Mouse (Mus musculus): ENCODE data around the gene Tm9sf4. TPM values are rescaled to one million over a fixed set of nuclear protein-coding genes. Genes with fewer than 3 reads are reported as not detected.
A peak's percentile ranks its signal among the peaks of the same experiment; 100 is the strongest.

Tm9sf4 gene
- polyA plus RNA-seq, 1 experiment from 2014 or later: 65.4 TPM

GRCm38 (mm10) chr2:153149742-153150141 lies 11.4 kb upstream of the Tm9sf4 start:
- Histone ChIP-seq H3K4me2 (no peak overlapping the region), H3K27me3 (replicated peaks; ENCODE audit: control insufficient read depth, insufficient read depth, low read length) (peaks cover 10% of the 10 kb centered on the region), H3K9me3 (ENCODE audit: control insufficient read depth, low read length) (no peaks in the 10 kb centered on the region), H3K27ac (ENCODE audit: low read depth, low read length) (no peak overlapping the region), H3K4me1 (replicated peaks; ENCODE audit: control insufficient read depth, insufficient read depth, low read length) (no peaks in the 10 kb centered on the region), H3K36me3 (ENCODE audit: control insufficient read depth, insufficient read depth, low read length) (no peaks in the 10 kb centered on the region), H3K9ac (ENCODE audit: low read depth, low read length) (no peak overlapping the region), H3K4me3 (ENCODE audit: low read depth, low read length) (no peak overlapping the region)
- WGBS: 78% methylated on average over 3 of the region's 3 CpGs
- DNase-seq (ENCODE audit: low spot score) (no peak), ATAC-seq (replicated peaks; ENCODE audit: low FRiP score) (no peak)

- 66% methylated on average over 7 of the region's 7 CpGs for WGBS
- no peak overlapping the region for H3K27ac ChIP-seq (ENCODE audit: low read depth, low read length)
These were observed 10.1 kb upstream of the Tm9sf4 start for GRCm38 (mm10) chr2:153151026-153151425.

GRCm38 (mm10) chr2:153151926-153152665 lies 9.0 kb upstream of the Tm9sf4 start:
- Histone ChIP-seq H3K27ac (ENCODE audit: low read depth, low read length) (no peak overlapping the region), H3K27me3 (replicated peaks; ENCODE audit: control insufficient read depth, insufficient read depth, low read length) (peaks cover 10% of the 10 kb centered on the region), H3K4me2 (no peak overlapping the region), H3K9me3 (ENCODE audit: control insufficient read depth, low read length) (no peaks in the 10 kb centered on the region), H3K4me1 (replicated peaks; ENCODE audit: control insufficient read depth, insufficient read depth, low read length) (no peaks in the 10 kb centered on the region), H3K4me3 (ENCODE audit: low read depth, low read length) (no peak overlapping the region), H3K9ac (ENCODE audit: low read depth, low read length) (no peak overlapping the region), H3K36me3 (ENCODE audit: control insufficient read depth, insufficient read depth, low read length) (no peaks in the 10 kb centered on the region)
- WGBS: 50% methylated on average over 8 of the region's 8 CpGs
- ATAC-seq (replicated peaks; ENCODE audit: low FRiP score) (no peak), DNase-seq (ENCODE audit: low spot score) (no peak)

More at GRCm38 (mm10) chr2:153151026-153151425, 10.1 kb upstream of the Tm9sf4 start:
- Histone ChIP-seq H3K9me3 (ENCODE audit: control insufficient read depth, low read length) (no peaks in the 10 kb centered on the region), H3K36me3 (ENCODE audit: control insufficient read depth, insufficient read depth, low read length) (no peaks in the 10 kb centered on the region), H3K4me1 (replicated peaks; ENCODE audit: control insufficient read depth, insufficient read depth, low read length) (no peaks in the 10 kb centered on the region), H3K27me3 (replicated peaks; ENCODE audit: control insufficient read depth, insufficient read depth, low read length) (peaks cover 10% of the 10 kb centered on the region), H3K4me3 (ENCODE audit: low read depth, low read length) (no peak overlapping the region), H3K9ac (ENCODE audit: low read depth, low read length) (no peak overlapping the region), H3K4me2 (no peak overlapping the region)
- DNase-seq (ENCODE audit: low spot score): no peak
- no peak for ATAC-seq (replicated peaks; ENCODE audit: low FRiP score)

- Histone ChIP-seq H3K27ac (ENCODE audit: low read depth, low read length) (no peak overlapping the region), H3K27me3 (replicated peaks; ENCODE audit: control insufficient read depth, insufficient read depth, low read length) (peaks cover 10% of the 10 kb centered on the region), H3K4me2 (no peak overlapping the region), H3K36me3 (ENCODE audit: control insufficient read depth, insufficient read depth, low read length) (no peaks in the 10 kb centered on the region), H3K4me3 (ENCODE audit: low read depth, low read length) (no peak overlapping the region), H3K9ac (ENCODE audit: low read depth, low read length) (no peak overlapping the region), H3K9me3 (ENCODE audit: control insufficient read depth, low read length) (no peaks in the 10 kb centered on the region), H3K4me1 (replicated peaks; ENCODE audit: control insufficient read depth, insufficient read depth, low read length) (no peaks in the 10 kb centered on the region)
- ATAC-seq (replicated peaks; ENCODE audit: low FRiP score) (no peak), DNase-seq (ENCODE audit: low spot score) (no peak)
- 73% methylated on average over 4 of the region's 4 CpGs for WGBS
These were observed 8.1 kb upstream of the Tm9sf4 start for GRCm38 (mm10) chr2:153153033-153153450.

- 79% methylated on average over 2 of the region's 3 CpGs for WGBS
- no peak for ATAC-seq (replicated peaks; ENCODE audit: low FRiP score)
These were observed 3.8 kb upstream of the Tm9sf4 start for GRCm38 (mm10) chr2:153157270-153157669.

GRCm38 (mm10) chr2:153160133-153160532 lies 970 bp upstream of the Tm9sf4 start:
- WGBS: 72% methylated on average over 5 of the region's 5 CpGs
- ATAC-seq (replicated peaks; ENCODE audit: low FRiP score) (no peak), DNase-seq (ENCODE audit: low spot score) (no peak)
- H3K36me3 ChIP-seq (ENCODE audit: control insufficient read depth, insufficient read depth, low read length): no peaks in the 10 kb centered on the region
- no peaks in the 10 kb centered on the region for H3K9me3 ChIP-seq (ENCODE audit: control insufficient read depth, low read length)
- H3K27ac ChIP-seq (ENCODE audit: low read depth, low read length): no peak overlapping the region
- no peak overlapping the region for H3K4me3 ChIP-seq (ENCODE audit: low read depth, low read length)
- peaks cover 2% of the 10 kb centered on the region; the same call in 1 of the 2 replicates for H3K4me1 ChIP-seq (replicated peaks; ENCODE audit: control insufficient read depth, insufficient read depth, low read length)
- H3K27me3 ChIP-seq (replicated peaks; ENCODE audit: control insufficient read depth, insufficient read depth, low read length): no peaks in the 10 kb centered on the region
- no peak overlapping the region for H3K4me2 ChIP-seq
- no peak overlapping the region for H3K9ac ChIP-seq (ENCODE audit: low read depth, low read length)

More at GRCm38 (mm10) chr2:153157270-153157669, 3.8 kb upstream of the Tm9sf4 start:
- no peaks in the 10 kb centered on the region for H3K36me3 ChIP-seq (ENCODE audit: control insufficient read depth, insufficient read depth, low read length)
- no peak overlapping the region for H3K4me2 ChIP-seq
- no peaks in the 10 kb centered on the region for H3K4me1 ChIP-seq (replicated peaks; ENCODE audit: control insufficient read depth, insufficient read depth, low read length)
- no peaks in the 10 kb centered on the region for H3K9me3 ChIP-seq (ENCODE audit: control insufficient read depth, low read length)
- no peak overlapping the region for H3K4me3 ChIP-seq (ENCODE audit: low read depth, low read length)
- DNase-seq (ENCODE audit: low spot score): no peak
- no peak overlapping the region for H3K27ac ChIP-seq (ENCODE audit: low read depth, low read length)
- H3K9ac ChIP-seq (ENCODE audit: low read depth, low read length): no peak overlapping the region
- H3K27me3 ChIP-seq (replicated peaks; ENCODE audit: control insufficient read depth, insufficient read depth, low read length): peaks cover under 1% of the 10 kb centered on the region; the same call in 1 of the 2 replicates

- Histone ChIP-seq H3K27me3 (replicated peaks; ENCODE audit: control insufficient read depth, insufficient read depth, low read length) (no peaks in the 10 kb centered on the region), H3K4me1 (replicated peaks; ENCODE audit: control insufficient read depth, insufficient read depth, low read length) (peaks cover 11% of the 10 kb centered on the region), H3K36me3 (ENCODE audit: control insufficient read depth, insufficient read depth, low read length) (0 out of 2 replicates have a peak, but pooled peaks cover 2% of the 10 kb centered on the region), H3K9ac (ENCODE audit: low read depth, low read length) (peak overlapping the region; percentile 82), H3K9me3 (ENCODE audit: control insufficient read depth, low read length) (no peaks in the 10 kb centered on the region), H3K27ac (ENCODE audit: low read depth, low read length) (peak overlapping the region; percentile 80), H3K4me3 (ENCODE audit: low read depth, low read length) (peak overlapping the region; percentile 75), H3K4me2 (peak overlapping the region; percentile 69)
- 1% methylated on average over 16 of the region's 16 CpGs for WGBS
- DNase-seq (ENCODE audit: low spot score) (no peak), ATAC-seq (replicated peaks; ENCODE audit: low FRiP score) (peak; percentile 57)
These were observed 579 bp downstream of the Tm9sf4 start for GRCm38 (mm10) chr2:153161684-153162080.

- no peak overlapping the region for H3K4me3 ChIP-seq (ENCODE audit: low read depth, low read length)
- 0 out of 2 replicates have a peak, but pooled peaks cover 2% of the 10 kb centered on the region for H3K36me3 ChIP-seq (ENCODE audit: control insufficient read depth, insufficient read depth, low read length)
- no peak overlapping the region for H3K27ac ChIP-seq (ENCODE audit: low read depth, low read length)
- no peak overlapping the region for H3K9ac ChIP-seq (ENCODE audit: low read depth, low read length)
- DNase-seq (ENCODE audit: low spot score) (no peak), ATAC-seq (replicated peaks; ENCODE audit: low FRiP score) (no peak)
- H3K27me3 ChIP-seq (replicated peaks; ENCODE audit: control insufficient read depth, insufficient read depth, low read length): no peaks in the 10 kb centered on the region
- no peaks in the 10 kb centered on the region for H3K9me3 ChIP-seq (ENCODE audit: control insufficient read depth, low read length)
- peaks cover 29% of the 10 kb centered on the region for H3K4me1 ChIP-seq (replicated peaks; ENCODE audit: control insufficient read depth, insufficient read depth, low read length)
- H3K4me2 ChIP-seq: no peak overlapping the region
- 78% methylated on average over 6 of the region's 6 CpGs for WGBS
These were observed 6.0 kb downstream of the Tm9sf4 start for GRCm38 (mm10) chr2:153167136-153167535.
